Mouse (Mus musculus) kidney, adult 10 weeks (tissue): ENCODE data around the gene Itpripl1. TPM values are rescaled to one million over a fixed set of nuclear protein-coding genes. Genes with fewer than 3 reads are reported as not detected.

Experiments used
- polyA plus RNA-seq: library from polyadenylated mRNA; stranded (reverse); fragments of 350-450 nt; fragmentation: Illumina TruSeq; extraction: RNeasy Lipid Tissue Mini Kit (QIAGEN cat#74804); gene quantifications from one replicate; pipeline ENCODE4 v1.2.3, GENCODE M21; 2014; ENCODE audit warnings: low read depth, low replicate concordance

Gene Itpripl1
- polyA plus RNA-seq, result 4.7 TPM

GRCm38 (mm10) chr2:127143158-127144063 lies at the start of gene Itpripl1:
TSS of gene Itpripl1 (minus strand) at chr2:127143442.

GRCm38 (mm10) chr2:127133621-127134461 lies 9.4 kb downstream of the Itpripl1 start, which contains the start of gene Ncaph:
TSS of gene Ncaph (minus strand) at chr2:127133954.

Other genes starting within 250 kb of the Itpripl1 start
- 170 TPM for gene Sppl2a, start 210.2 kb downstream of the Itpripl1 start, polyA plus RNA-seq
- gene Ap4e1, start 134.7 kb downstream of the Itpripl1 start, polyA plus RNA-seq, result 13.9 TPM
- gene Blvra, start 72.8 kb downstream of the Itpripl1 start, polyA plus RNA-seq, result 80.0 TPM
- gene Ncaph, start 9.5 kb downstream of the Itpripl1 start, polyA plus RNA-seq, result 0.40 TPM
- gene 1810024B03Rik, start 64.8 kb upstream of the Itpripl1 start, polyA plus RNA-seq, result 1.2 TPM
- 32.2 TPM for gene Snrnp200, start 64.9 kb upstream of the Itpripl1 start, polyA plus RNA-seq
- gene Ciao1, start 104.4 kb upstream of the Itpripl1 start, polyA plus RNA-seq, result 37.7 TPM
- gene Tmem127, start 104.5 kb upstream of the Itpripl1 start, polyA plus RNA-seq, result 49.2 TPM
- gene Stard7, start 126.8 kb upstream of the Itpripl1 start, polyA plus RNA-seq, result 173 TPM
- not detected for gene Dusp2, start 192.7 kb upstream of the Itpripl1 start, polyA plus RNA-seq
- not detected for gene Astl, start 195.2 kb upstream of the Itpripl1 start, polyA plus RNA-seq
- gene Adra2b, start 219.8 kb upstream of the Itpripl1 start, polyA plus RNA-seq, result 26.5 TPM